ENCODE assay signal across 19 mouse cellular contexts in genomic region chr12:112376236-112376635, GRCm38 (mm10).
DNase-seq lines count a peak whose midpoint lies in the region; ATAC-seq lines count a peak whose summit lies in the region.
"Had no signal": no experiment of that assay in that cellular context is flagged by ENCODE, and none has a peak within 500 bp of the region (broad histone marks: within the 10 kb centered on the region; RNA-seq: fewer than 3 reads in every experiment).

No protein-coding gene starts in this region.

- no peak overlapping the region for H3K4me3 ChIP-seq in forebrain, embryonic 10.5 days
- H3K4me3 ChIP-seq in forebrain, embryonic 13.5 days, result no peak overlapping the region
- H3K4me3 ChIP-seq: embryonic facial prominence, embryonic 15.5 days; gastrocnemius, adult 2 months; heart, embryonic 13.5 days; liver, embryonic 12.5 days; lung, embryonic 15.5 days; myocyte had no signal

- no peak for ATAC-seq in forebrain, embryonic 13.5 days
- ATAC-seq: forebrain, embryonic 16.5 days; liver, embryonic 12.5 days had no signal

- WGBS in forebrain, embryonic 10.5 days, result 88% methylated on average over 5 of the region's 5 CpGs
- WGBS in forebrain, embryonic 13.5 days, result 80% methylated on average over 5 of the region's 5 CpGs

- peak overlapping the region; percentile 83 for H3K27ac ChIP-seq in forebrain, embryonic 10.5 days
- no peak overlapping the region for H3K27ac ChIP-seq in forebrain, embryonic 13.5 days
- H3K27ac ChIP-seq: embryonic facial prominence, embryonic 15.5 days; gastrocnemius, adult 2 months; heart, embryonic 13.5 days; liver, embryonic 12.5 days; lung, embryonic 15.5 days had no signal

- H3K36me3 ChIP-seq in forebrain, embryonic 10.5 days (replicated peaks), result no peaks in the 10 kb centered on the region
- H3K36me3 ChIP-seq in forebrain, embryonic 13.5 days (ENCODE audit: poor library complexity, severe bottlenecking), result no peaks in the 10 kb centered on the region
- H3K36me3 ChIP-seq: embryonic facial prominence, embryonic 15.5 days; heart, embryonic 13.5 days; liver, embryonic 12.5 days; lung, embryonic 15.5 days had no signal

- no peaks in the 10 kb centered on the region for H3K9me3 ChIP-seq in forebrain, embryonic 10.5 days
- H3K9me3 ChIP-seq in forebrain, embryonic 13.5 days (replicated peaks), result no peaks in the 10 kb centered on the region
- H3K9me3 ChIP-seq: embryonic facial prominence, embryonic 15.5 days; heart, embryonic 13.5 days; liver, embryonic 12.5 days; lung, embryonic 15.5 days had no signal

- H3K4me2 ChIP-seq in forebrain, embryonic 13.5 days, result no peak overlapping the region
- H3K4me2 ChIP-seq: embryonic facial prominence, embryonic 15.5 days; heart, embryonic 13.5 days; liver, embryonic 12.5 days; lung, embryonic 15.5 days had no signal

- no peak for DNase-seq in forebrain, embryonic 10.5 days (ENCODE audit: extremely low spot score, low spot score)
- peak; percentile 48 for DNase-seq in kidney, postnatal 14 days
- DNase-seq in kidney, adult 9 months, result no peak
- DNase-seq in cerebellum, adult 18-20 months, result peak; percentile 46 to 47
- DNase-seq in cerebellum, postnatal 36 days, result peak; percentile 67 to 69
- DNase-seq in layer of hippocampus, adult 11-12 months (ENCODE audit: low spot score), result no peak
- DNase-seq: adrenal gland, adult 8-10 months; embryo, embryonic 11 days; gastrocnemius, adult 2 months; heart, postnatal 36 days; midbrain, embryonic 14.5 days; thymus, postnatal 36 days had no signal

- no peak overlapping the region for H3K9ac ChIP-seq in forebrain, embryonic 13.5 days
- H3K9ac ChIP-seq: embryonic facial prominence, embryonic 15.5 days; heart, embryonic 13.5 days; liver, embryonic 12.5 days; lung, embryonic 15.5 days had no signal

- H3K27me3 ChIP-seq in forebrain, embryonic 10.5 days (ENCODE audit: poor library complexity, severe bottlenecking), result peaks cover 20% of the 10 kb centered on the region
- H3K27me3 ChIP-seq in forebrain, embryonic 13.5 days, result 0 out of 2 replicates have a peak, but pooled peaks cover 3% of the 10 kb centered on the region
- H3K27me3 ChIP-seq: embryonic facial prominence, embryonic 15.5 days; liver, embryonic 12.5 days; lung, embryonic 15.5 days had no signal

- peaks cover 63% of the 10 kb centered on the region for H3K4me1 ChIP-seq in forebrain, embryonic 10.5 days
- H3K4me1 ChIP-seq in forebrain, embryonic 13.5 days, result peaks cover 48% of the 10 kb centered on the region
- H3K4me1 ChIP-seq: embryonic facial prominence, embryonic 15.5 days; heart, embryonic 13.5 days; liver, embryonic 12.5 days; lung, embryonic 15.5 days had no signal

Comparison
In these comparisons a context has a peak if more than half of its experiments do, and no peak if none do; other contexts are left out.
1. DNase-seq: peak in kidney, postnatal 14 days (single experiment), cerebellum, adult 18-20 months (2 of 2) and cerebellum, postnatal 36 days (2 of 2); none in forebrain, embryonic 10.5 days (single experiment), kidney, adult 9 months (single experiment) and layer of hippocampus, adult 11-12 months (single experiment).